Comparison of ENCODE assay signal across 35 mouse cellular contexts in the genomic region with DNA sequence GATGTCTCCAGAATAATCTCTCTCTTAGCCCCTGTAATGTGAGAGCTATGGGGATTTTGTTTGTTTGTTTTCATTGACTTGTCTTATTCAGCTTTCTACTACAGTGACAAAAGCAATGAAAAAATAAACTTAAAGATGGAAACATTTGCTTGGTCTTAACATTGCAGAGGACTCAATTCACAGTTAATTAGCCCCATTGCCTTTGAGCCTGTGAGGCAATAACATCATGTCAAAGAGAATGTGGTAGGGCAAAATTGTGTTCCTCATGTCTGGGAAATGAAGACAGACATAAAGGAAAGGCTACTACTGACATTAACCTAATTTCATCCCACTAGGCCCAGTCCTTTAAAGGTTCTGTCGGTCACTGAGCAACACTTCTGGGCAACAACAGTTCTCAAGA.
"Had no signal": no experiment of that assay in that cellular context is flagged by ENCODE, and none has a peak within 500 bp of the region (broad histone marks: within the 10 kb centered on the region; RNA-seq: fewer than 3 reads in every experiment).

No protein-coding gene starts in this region.

- H3K27ac ChIP-seq: heart, embryonic 10.5 days; heart, embryonic 13.5 days; heart, embryonic 15.5 days; hindbrain, embryonic 10.5 days; hindbrain, embryonic 12.5 days; hindbrain, embryonic 13.5 days; hindbrain, embryonic 14.5 days; hindbrain, embryonic 15.5 days; hindbrain, postnatal 0 days; intestine, embryonic 15.5 days; kidney, embryonic 15.5 days; kidney, postnatal 0 days; layer of hippocampus, adult 2 months had no signal

- H3K9ac ChIP-seq: heart, embryonic 12.5 days; heart, embryonic 13.5 days; heart, embryonic 15.5 days; hindbrain, embryonic 12.5 days; hindbrain, embryonic 13.5 days; hindbrain, embryonic 14.5 days; hindbrain, embryonic 15.5 days; intestine, embryonic 15.5 days; kidney, embryonic 15.5 days had no signal

- H3K27me3 ChIP-seq: heart, embryonic 12.5 days; heart, embryonic 13.5 days; heart, embryonic 15.5 days; hindbrain, embryonic 12.5 days; hindbrain, embryonic 13.5 days; hindbrain, embryonic 15.5 days; intestine, embryonic 15.5 days; kidney, embryonic 15.5 days had no signal

- H3K4me2 ChIP-seq: heart, embryonic 11.5 days; heart, embryonic 12.5 days; heart, embryonic 13.5 days; heart, embryonic 15.5 days; hindbrain, embryonic 12.5 days; hindbrain, embryonic 13.5 days; hindbrain, embryonic 14.5 days; hindbrain, embryonic 15.5 days; intestine, embryonic 15.5 days; kidney, embryonic 15.5 days had no signal

- H3K36me3 ChIP-seq: heart, embryonic 10.5 days; heart, embryonic 12.5 days; heart, embryonic 13.5 days; heart, embryonic 15.5 days; hindbrain, embryonic 10.5 days; hindbrain, embryonic 12.5 days; hindbrain, embryonic 13.5 days; hindbrain, embryonic 15.5 days; intestine, embryonic 15.5 days; kidney, embryonic 15.5 days had no signal

- H3K4me1 ChIP-seq: heart, embryonic 10.5 days; heart, embryonic 12.5 days; heart, embryonic 13.5 days; heart, embryonic 15.5 days; hindbrain, embryonic 10.5 days; hindbrain, embryonic 12.5 days; hindbrain, embryonic 13.5 days; hindbrain, embryonic 15.5 days; intestine, embryonic 15.5 days; kidney, embryonic 15.5 days had no signal

- H3K9me3 ChIP-seq: heart, embryonic 10.5 days; heart, embryonic 12.5 days; heart, embryonic 13.5 days; heart, embryonic 15.5 days; hindbrain, embryonic 10.5 days; hindbrain, embryonic 12.5 days; hindbrain, embryonic 13.5 days; hindbrain, embryonic 15.5 days; intestine, embryonic 15.5 days; kidney, embryonic 15.5 days had no signal

- ATAC-seq: hindbrain, embryonic 16.5 days; hindbrain, postnatal 0 days; inflammation-experienced regulatory T-cells, adult 6 months; intestine, embryonic 15.5 days; intestine, embryonic 16.5 days; intestine, postnatal 0 days had no signal

- H3K4me3 ChIP-seq: heart, embryonic 10.5 days; heart, embryonic 12.5 days; heart, embryonic 13.5 days; heart, embryonic 15.5 days; hindbrain, embryonic 10.5 days; hindbrain, embryonic 12.5 days; hindbrain, embryonic 13.5 days; hindbrain, embryonic 15.5 days; intestine, embryonic 15.5 days; kidney, embryonic 15.5 days; layer of hippocampus, adult 2 months had no signal

- DNase-seq: heart, postnatal 10 days; heart, postnatal 14 days; heart, postnatal 36 days; heart, postnatal 4 days; kidney, adult 11 months; kidney, adult 18-20 months; kidney, adult 2 months; kidney, adult 8-10 months; kidney, adult 9 months; kidney, postnatal 10 days; kidney, postnatal 14 days; kidney, postnatal 25 days; kidney, postnatal 36 days; kidney, postnatal 4 days; layer of hippocampus, adult 9-11 months; layer of hippocampus, postnatal 36 days had no signal
